Mouse (Mus musculus) thymus, postnatal 4 days (tissue): ENCODE measurements around the gene Psmb9.
A peak's percentile ranks its signal among the peaks of the same experiment; 100 is the strongest.
"Not testable (repeated sequence)": the region's sequence is repeated elsewhere in the genome, so short reads cannot be mapped to it uniquely, and the experiment has no call there.

Experiments
- DNase-seq: peaks from one replicate; pipeline ENCODE4 v3.0.0; 2021

The Psmb9 gene

GRCm38 (mm10) chr17:34187261-34187916 lies at the start of gene Psmb9, which contains the start of gene Tap1:
Psmb9 (minus strand) TSS chr17:34187764.
Tap1 (plus strand) TSS chr17:34187553.
- DNase-seq: peak; percentile 100

GRCm38 (mm10) chr17:34236691-34237090 lies 49.1 kb upstream of the Psmb9 start:
- peak; percentile 5 for DNase-seq

- peak; percentile 92 for DNase-seq
Measured at GRCm38 (mm10) chr17:34234926-34235325, 47.4 kb upstream of the Psmb9 start.

GRCm38 (mm10) chr17:34232021-34232420 lies 44.5 kb upstream of the Psmb9 start:
- DNase-seq: peak; percentile 0

GRCm38 (mm10) chr17:34230971-34231370 lies 43.4 kb upstream of the Psmb9 start:
- peak; percentile 1 for DNase-seq

- DNase-seq: peak; percentile 18
Measured at GRCm38 (mm10) chr17:34225911-34226310, 38.3 kb upstream of the Psmb9 start.

GRCm38 (mm10) chr17:34225426-34225825 lies 37.9 kb upstream of the Psmb9 start:
- DNase-seq: peak; percentile 8

GRCm38 (mm10) chr17:34224816-34225215 lies 37.3 kb upstream of the Psmb9 start:
- peak; percentile 4 for DNase-seq

- not testable (repeated sequence) for DNase-seq
Measured at GRCm38 (mm10) chr17:34220401-34220800, 32.8 kb upstream of the Psmb9 start.

GRCm38 (mm10) chr17:34219801-34220200 lies 32.2 kb upstream of the Psmb9 start:
- DNase-seq: not testable (repeated sequence)

- peak; percentile 93 for DNase-seq
Measured at GRCm38 (mm10) chr17:34219096-34219495, 31.5 kb upstream of the Psmb9 start.

- peak; percentile 40 for DNase-seq
Measured at GRCm38 (mm10) chr17:34218675-34219074, 31.1 kb upstream of the Psmb9 start.

GRCm38 (mm10) chr17:34217986-34218385 lies 30.4 kb upstream of the Psmb9 start:
- DNase-seq: peak; percentile 17

- DNase-seq: peak; percentile 12
Measured at GRCm38 (mm10) chr17:34217216-34217928, 29.8 kb upstream of the Psmb9 start.

- peak; percentile 12 for DNase-seq
Measured at GRCm38 (mm10) chr17:34215176-34215575, 27.6 kb upstream of the Psmb9 start.

GRCm38 (mm10) chr17:34213936-34214335 lies 26.4 kb upstream of the Psmb9 start:
- DNase-seq: peak; percentile 11

- DNase-seq: peak; percentile 83
Measured at GRCm38 (mm10) chr17:34211746-34212365, 24.3 kb upstream of the Psmb9 start.

- DNase-seq: peak; percentile 59
Measured at GRCm38 (mm10) chr17:34210599-34210998, 23.0 kb upstream of the Psmb9 start.

- peak; percentile 71 for DNase-seq
Measured at GRCm38 (mm10) chr17:34209680-34210079, 22.1 kb upstream of the Psmb9 start.

GRCm38 (mm10) chr17:34208421-34208820 lies 20.9 kb upstream of the Psmb9 start:
- peak; percentile 37 for DNase-seq

- peak; percentile 31 for DNase-seq
Measured at GRCm38 (mm10) chr17:34207866-34208265, 20.3 kb upstream of the Psmb9 start.

- peak; percentile 53 for DNase-seq
Measured at GRCm38 (mm10) chr17:34207456-34207855, 19.9 kb upstream of the Psmb9 start.

GRCm38 (mm10) chr17:34206731-34207130 lies 19.2 kb upstream of the Psmb9 start:
- peak; percentile 21 for DNase-seq

- DNase-seq: peak; percentile 58
Measured at GRCm38 (mm10) chr17:34205746-34206176, 18.2 kb upstream of the Psmb9 start.
